Mouse (Mus musculus) spleen, adult 2 months (tissue): ENCODE measurements around the gene Rps19bp1. TPM values are rescaled to one million over a fixed set of nuclear protein-coding genes. Genes with fewer than 3 reads are reported as not detected.

Experiments used
- DNase-seq, 2 experiments: peaks; one replicate each; pipeline versions ENCODE4 v3.0.0 to v3.0.0-alpha.2; 2012 to 2021; ENCODE audit warnings: low spot score in 2 of 2, low read depth in 1 of 2
- H3K27ac ChIP-seq: fragments of 200-500 bp; 2 replicates; pipeline ENCODE4 v1.5.1; 2012; ENCODE audit warnings: low read length, inconsistent platforms; ENCODE audit not compliant: insufficient read depth
- H3K27me3 ChIP-seq: fragments of 200-500 bp; 2 replicates; pipeline ENCODE4 v1.6.1; 2012; ENCODE audit warnings: mild to moderate bottlenecking, moderate library complexity, low read length, inconsistent platforms; ENCODE audit not compliant: control insufficient read depth, insufficient read depth
- H3K36me3 ChIP-seq: fragments of 200-500 bp; 2 replicates; pipeline ENCODE4 v1.6.1; 2012; ENCODE audit warnings: mild to moderate bottlenecking, low read length, inconsistent platforms; ENCODE audit not compliant: control insufficient read depth, insufficient read depth
- H3K4me1 ChIP-seq: fragments of 200-500 bp; 2 replicates; pipeline ENCODE4 v1.6.1; 2011; ENCODE audit warnings: inconsistent platforms; ENCODE audit not compliant: control insufficient read depth, insufficient read depth, insufficient read length
- H3K4me3 ChIP-seq: fragments of 200-500 bp; 2 replicates; pipeline ENCODE4 v1.5.1; 2011; ENCODE audit warnings: mild to moderate bottlenecking, inconsistent platforms; ENCODE audit not compliant: insufficient read depth, insufficient read length; ENCODE audit errors: extremely low read depth
- CTCF ChIP-seq: fragments of 200-500 bp; IDR thresholded peaks from 2 replicates; pipeline ENCODE4 v1.5.1; 2011; ENCODE audit warnings: mild to moderate bottlenecking, inconsistent platforms; ENCODE audit not compliant: insufficient read depth, insufficient read length, insufficient replicate concordance; ENCODE audit errors: extremely low read depth
- POLR2A ChIP-seq: fragments of 200-500 bp; IDR thresholded peaks from 2 replicates; pipeline ENCODE4 v1.6.1; 2011; ENCODE audit warnings: low read depth, low read length, inconsistent platforms
- WGBS: fragments of 180-500 bp; shearing (Covaris S2); methylation state at CpG from one replicate; pipeline ENCODE4 v1.1.7; 2018; 5-methylcytosine and 5-hydroxymethylcytosine counted together
- polyA plus RNA-seq: library from polyadenylated mRNA; depleted of rRNA; stranded (reverse); fragments of >200 nt; gene quantifications from 2 replicates; pipeline ENCODE4 v1.2.3, GENCODE M21; 2012

The Rps19bp1 gene
- polyA plus RNA-seq, 1 experiment = 10.4 TPM

- Histone ChIP-seq H3K4me1 (peaks cover 9% of the 10 kb centered on the region; the same call in 1 of the 2 replicates), H3K36me3 (peaks cover 37% of the 10 kb centered on the region), H3K4me3 (no peak overlapping the region), H3K27me3 (no peaks in the 10 kb centered on the region), H3K27ac (no peak overlapping the region)
- WGBS = 73% methylated on average over 2 of the region's 2 CpGs
- TF ChIP-seq CTCF (no peak), POLR2A (no peak)
- no peak for DNase-seq
Measured at GRCm38 (mm10) chr15:80253530-80253929, 10.6 kb downstream of the Rps19bp1 start.

GRCm38 (mm10) chr15:80250586-80250985, 13.5 kb downstream of the Rps19bp1 start:
- no peak for TF ChIP-seq POLR2A
- TF ChIP-seq CTCF = no peak
- H3K4me1 ChIP-seq = peaks cover 4% of the 10 kb centered on the region; the same call in 1 of the 2 replicates
- H3K27ac ChIP-seq = peak overlapping the region; percentile 23; the same call in 1 of the 2 replicates
- no peaks in the 10 kb centered on the region for H3K27me3 ChIP-seq
- no peak overlapping the region for H3K4me3 ChIP-seq
- 83% methylated on average over 6 of the region's 6 CpGs for WGBS
- DNase-seq = no peak
- peaks cover 35% of the 10 kb centered on the region for H3K36me3 ChIP-seq

GRCm38 (mm10) chr15:80249672-80250071, 14.4 kb downstream of the Rps19bp1 start:
- DNase-seq = no peak
- Histone ChIP-seq H3K27ac (no peak overlapping the region), H3K4me1 (peaks cover 4% of the 10 kb centered on the region; the same call in 1 of the 2 replicates), H3K4me3 (no peak overlapping the region), H3K36me3 (peaks cover 38% of the 10 kb centered on the region), H3K27me3 (no peaks in the 10 kb centered on the region)
- TF ChIP-seq POLR2A (no peak), CTCF (no peak)
- 96% methylated on average over 10 of the region's 10 CpGs for WGBS

- no peaks in the 10 kb centered on the region for H3K27me3 ChIP-seq
- 100% methylated on average over 1 of the region's 1 CpGs for WGBS
- H3K36me3 ChIP-seq = peaks cover 39% of the 10 kb centered on the region
- H3K27ac ChIP-seq = no peak overlapping the region
- no peak overlapping the region for H3K4me3 ChIP-seq
- TF ChIP-seq CTCF (no peak), POLR2A (no peak)
- H3K4me1 ChIP-seq = no peaks in the 10 kb centered on the region
- DNase-seq = no peak
Measured at GRCm38 (mm10) chr15:80248596-80248995, 15.5 kb downstream of the Rps19bp1 start.

- no peaks in the 10 kb centered on the region for H3K27me3 ChIP-seq
- peaks cover 41% of the 10 kb centered on the region for H3K36me3 ChIP-seq
- no peak overlapping the region for H3K4me3 ChIP-seq
- WGBS = 93% methylated on average over 12 of the region's 12 CpGs
- no peak overlapping the region for H3K27ac ChIP-seq
- no peak for TF ChIP-seq CTCF
- no peak for TF ChIP-seq POLR2A
- DNase-seq = no peak
- H3K4me1 ChIP-seq = no peaks in the 10 kb centered on the region
Measured at GRCm38 (mm10) chr15:80248135-80248534, 16.0 kb downstream of the Rps19bp1 start.

GRCm38 (mm10) chr15:80235535-80235934, 28.6 kb downstream of the Rps19bp1 start, which contains the start of gene AC140267.1:
Gene AC140267.1, plus strand, starts transcription at chr15:80235835.
- no peak for TF ChIP-seq CTCF
- no peak for TF ChIP-seq POLR2A
- 93% methylated on average over 9 of the region's 9 CpGs for WGBS
- no peak within 1 kb of the TSS; the same call in 1 of the 2 replicates for H3K4me3 ChIP-seq

GRCm38 (mm10) chr15:80233733-80234509, 30.2 kb downstream of the Rps19bp1 start, which contains the start of gene Mief1:
Gene Mief1, plus strand, starts transcription at chr15:80234018.
- no peaks in the 10 kb centered on the region for H3K27me3 ChIP-seq
- H3K4me3 ChIP-seq = peak within 1 kb of the TSS; percentile 70
- peaks cover 3% of the 10 kb centered on the region; the same call in 1 of the 2 replicates for H3K4me1 ChIP-seq
- peaks cover 15% of the 10 kb centered on the region for H3K36me3 ChIP-seq
- TF ChIP-seq CTCF (no peak), POLR2A (peak; percentile 54)
- peak; percentile 98 to 99 for DNase-seq
- WGBS = 1% methylated on average over 66 of the region's 67 CpGs
- peak within 1 kb of the TSS; percentile 69 for H3K27ac ChIP-seq

More at GRCm38 (mm10) chr15:80235535-80235934, 28.6 kb downstream of the Rps19bp1 start, which contains the start of gene AC140267.1:
- Histone ChIP-seq H3K4me1 (peaks cover 3% of the 10 kb centered on the region; the same call in 1 of the 2 replicates), H3K36me3 (peaks cover 19% of the 10 kb centered on the region), H3K27me3 (no peaks in the 10 kb centered on the region), H3K27ac (no peak within 1 kb of the TSS)
- no peak for DNase-seq
